Mouse (Mus musculus): Measurements from ENCODE around the gene Cnot2.

GRCm38 (mm10) chr10:116626009-116626408 lies 44.7 kb upstream of the Cnot2 start:
- TF ChIP-seq CTCF (IDR thresholded peaks at IDR 0.05; ENCODE audit: control insufficient read depth, insufficient read depth, insufficient read length) (no peak), USF1 (IDR thresholded peaks at IDR 0.05; ENCODE audit: low read depth) (no peak), MYOD1 (IDR thresholded peaks at IDR 0.05; ENCODE audit: control insufficient read depth, insufficient read length, low read depth) (no peak), MAX (IDR thresholded peaks at IDR 0.05) (no peak)

Measured in C2C12 (cell line).